Mouse (Mus musculus) left cerebral cortex, postnatal 25 days (tissue): ENCODE results near the gene Pgs1. TPM values are rescaled to one million over a fixed set of nuclear protein-coding genes. Genes with fewer than 3 reads are reported as not detected.

Experiments used
- DNase-seq, 2 experiments: peaks; one replicate each; pipeline ENCODE4 v3.0.0; 2022; ENCODE audit warnings: low spot score in 2 of 2, mixed read lengths in 1 of 2
- intact Hi-C: fragments of 180-260 bp; cut with DNase I; formaldehyde crosslinking; loops from one replicate; pipeline ENCODE4 v1.15.1; 2025
- total RNA-seq, 2 experiments: library from RNA; stranded (reverse); gene quantifications; 2 replicates each; pipeline ENCODE4 v1.2.3; 2021

The Pgs1 gene
- total RNA-seq = 10 to 100 TPM; 85.6 to 88.1 TPM

DNA sequence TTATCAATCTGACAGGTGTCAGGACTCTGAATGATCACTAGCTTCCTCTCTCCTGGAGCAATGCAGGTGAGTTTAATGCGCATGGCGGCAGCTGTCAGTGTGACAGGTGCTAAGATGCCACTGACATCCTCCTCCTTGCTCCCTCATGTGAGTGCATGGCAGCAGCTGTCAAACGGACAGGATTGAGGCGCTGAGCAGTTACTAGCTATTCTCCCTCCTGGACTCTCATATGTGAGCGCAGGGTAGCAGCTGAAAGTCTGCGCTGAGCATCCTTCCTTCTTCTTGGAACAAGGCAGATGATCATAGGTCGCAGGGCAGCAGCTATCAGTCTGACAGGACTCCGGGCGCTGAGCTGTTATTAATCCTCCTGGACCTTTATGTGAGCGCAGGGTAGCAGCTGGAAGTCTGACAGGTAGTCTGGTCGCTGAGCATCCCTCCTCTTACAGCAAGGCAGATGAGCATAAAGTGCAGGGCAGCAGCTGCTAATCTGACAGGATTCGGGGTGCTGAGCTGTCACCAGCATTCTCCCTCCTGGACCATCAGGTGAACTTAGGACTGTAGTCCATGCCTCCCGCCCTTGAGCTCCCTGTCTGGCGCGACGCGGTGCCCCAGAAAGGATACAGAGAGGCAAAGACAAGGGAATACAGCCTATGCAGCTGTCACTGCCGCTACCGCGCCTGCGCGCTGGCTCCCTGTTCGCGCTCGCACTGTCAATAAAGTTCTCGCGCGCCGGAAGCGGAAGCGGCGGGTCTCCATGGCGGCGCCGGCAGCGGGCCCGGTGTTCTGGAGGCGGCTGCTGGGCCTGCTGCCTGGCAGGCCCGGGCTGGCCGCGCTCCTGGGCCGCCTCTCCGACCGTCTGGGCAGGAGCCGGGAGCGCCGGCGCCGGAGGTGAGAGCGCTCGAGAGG is at the start of gene Pgs1:
Pgs1 (plus strand) TSS at position 167 of the 906 bp plus-strand sequence.
- DNase-seq = peak; percentile 92 to 95
- intact Hi-C loops = no loop called here

DNA sequence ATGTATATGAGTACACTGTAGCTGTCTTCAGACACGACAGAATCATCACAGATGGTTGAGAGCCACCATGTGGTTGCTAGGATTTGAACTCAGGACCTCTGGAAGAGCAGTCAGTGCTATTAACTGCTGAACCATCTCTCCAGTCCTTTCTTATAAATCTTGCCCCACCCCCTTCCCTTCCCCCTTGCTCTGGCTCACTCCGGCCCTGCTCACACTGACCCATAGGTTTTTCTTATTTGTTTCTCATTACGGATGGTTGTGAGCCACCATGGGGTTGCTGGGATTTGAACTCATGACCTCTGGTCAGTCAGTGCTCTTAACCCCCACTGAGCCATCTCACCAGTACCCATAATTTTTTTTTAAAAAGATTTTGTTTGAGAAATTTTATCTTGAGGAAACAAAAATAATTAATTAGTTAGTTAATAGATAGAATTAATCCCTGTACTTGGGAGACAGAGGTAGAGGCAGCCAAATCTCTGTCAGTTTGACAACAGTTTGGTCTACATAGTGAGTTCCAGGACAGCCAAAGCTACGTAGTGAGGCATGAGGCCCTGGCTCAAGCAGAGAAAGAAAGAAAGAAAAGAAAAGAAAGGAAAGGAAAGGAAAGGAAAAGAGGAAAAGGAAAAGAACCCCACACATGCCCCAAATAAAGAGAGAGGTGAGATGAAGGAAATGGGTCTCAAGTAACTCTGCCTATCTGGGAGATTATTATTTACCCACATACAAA is 46.9 kb upstream of the Pgs1 start:
- DNase-seq = no peak
- intact Hi-C loops = no loop called here

GRCm38 (mm10) chr11:117939741-117940285 is 46.3 kb upstream of the Pgs1 start:
- intact Hi-C loops = no loop called here
- DNase-seq = peak; percentile 60 to 74

- DNase-seq = no peak
- intact Hi-C loops = no loop called here
These were observed 45.2 kb upstream of the Pgs1 start for GRCm38 (mm10) chr11:117940881-117941280.

- DNase-seq = no peak
- intact Hi-C loops = no loop called here
These were observed 44.7 kb upstream of the Pgs1 start for GRCm38 (mm10) chr11:117941325-117941834.

DNA sequence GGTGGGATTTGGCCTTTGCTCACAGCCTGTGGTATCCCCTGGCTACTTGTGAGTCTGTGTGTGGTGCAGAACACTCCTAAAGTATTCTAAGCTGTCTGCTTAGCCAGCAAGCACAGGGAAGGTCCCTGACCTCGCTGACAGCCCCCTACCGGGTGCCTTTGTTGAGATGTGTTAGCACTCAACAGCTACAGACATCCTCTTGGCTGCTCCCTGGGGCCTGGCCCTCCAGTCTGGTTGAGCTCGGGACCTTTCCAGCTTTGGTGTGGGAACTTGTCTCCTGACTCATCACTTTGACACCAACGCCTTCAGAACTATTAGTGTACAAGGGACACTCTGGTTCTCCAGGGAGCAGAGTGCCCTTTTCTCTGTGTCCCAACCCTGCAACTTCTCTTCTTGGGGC is 44.2 kb upstream of the Pgs1 start:
- DNase-seq = no peak
- intact Hi-C loops = no loop called here

DNA sequence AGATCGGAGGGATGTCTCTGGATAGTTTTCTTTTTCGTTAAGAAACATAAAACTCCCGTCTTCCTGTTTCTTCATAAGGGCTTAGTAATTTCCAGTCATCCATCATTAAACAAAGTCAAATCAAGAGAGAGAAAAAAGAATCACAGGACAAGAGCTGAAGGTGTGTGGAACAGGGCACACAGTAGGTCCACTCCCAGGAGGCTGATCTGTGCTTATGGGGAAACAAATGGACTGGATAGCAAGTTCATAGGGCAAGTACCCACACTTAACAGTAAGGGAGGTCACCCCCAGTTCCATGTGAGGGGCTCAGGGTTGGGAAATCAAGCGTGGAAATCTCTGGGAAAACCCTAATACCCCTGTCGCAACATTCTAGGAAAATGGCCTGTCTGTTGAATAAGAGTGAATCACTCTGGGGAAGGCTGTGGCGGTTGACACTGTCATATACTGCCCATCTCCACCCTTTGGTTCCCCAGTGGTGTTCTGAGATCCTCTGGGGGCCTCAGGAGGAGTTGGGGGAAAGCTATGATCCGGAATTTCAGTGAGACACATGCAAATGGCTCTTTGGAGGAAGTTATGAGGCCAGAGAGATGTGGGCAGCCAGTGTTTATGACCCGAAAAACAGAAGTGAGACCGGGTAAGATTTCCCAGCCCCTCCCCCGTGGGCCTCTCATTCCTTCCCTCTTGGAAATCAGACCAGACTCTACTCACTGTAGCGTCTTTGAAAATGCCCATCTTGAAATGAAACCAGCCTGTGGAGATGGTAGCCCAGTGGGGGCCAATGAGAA is 39.7 kb upstream of the Pgs1 start:
- no peak for DNase-seq
- intact Hi-C loops = no loop called here

DNA sequence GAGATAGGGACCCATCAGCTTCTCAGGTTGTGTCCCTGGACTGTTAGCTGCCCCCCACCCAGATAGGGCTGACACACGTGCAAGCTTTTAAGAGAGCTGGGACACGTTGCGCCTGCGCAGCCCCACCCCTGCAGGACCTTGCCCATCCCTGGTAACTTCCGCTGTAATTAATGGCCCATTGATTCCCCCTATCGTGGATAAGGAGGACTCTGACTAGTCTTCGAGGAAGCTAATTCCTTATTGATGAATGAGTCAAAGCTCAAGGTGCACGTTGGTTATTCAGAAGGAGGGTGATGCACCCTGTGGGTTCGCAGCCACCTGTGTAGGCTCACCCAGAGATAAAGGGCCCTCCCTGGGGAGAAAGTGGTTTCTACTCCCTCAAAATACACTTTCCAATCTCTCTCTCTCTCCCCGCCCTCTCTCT is 39.1 kb upstream of the Pgs1 start:
- DNase-seq = no peak
- intact Hi-C loops = no loop called here

- no peak for DNase-seq
- intact Hi-C loops = no loop called here
These were observed 36.5 kb upstream of the Pgs1 start for GRCm38 (mm10) chr11:117949392-117950091.

DNA sequence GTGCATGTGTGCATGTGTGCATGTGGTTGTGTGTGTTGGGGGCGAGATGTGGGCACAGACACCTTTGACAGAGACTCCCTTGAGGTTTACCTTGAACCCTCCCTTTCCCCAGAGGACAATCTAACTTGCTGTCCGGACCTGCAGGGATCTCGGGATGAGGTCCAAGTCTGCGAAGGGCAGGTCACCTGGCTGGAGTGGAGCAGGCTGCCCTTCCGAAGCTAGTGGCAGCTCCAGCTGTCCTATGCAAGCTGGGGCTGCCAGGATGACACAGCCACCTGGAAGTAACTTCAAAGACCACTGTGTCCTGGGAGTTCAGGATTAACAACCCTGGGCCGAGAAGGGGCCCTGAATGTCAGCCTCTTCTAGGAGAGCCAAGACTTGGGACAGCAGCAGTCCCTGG is 34.7 kb upstream of the Pgs1 start:
- DNase-seq = no peak
- intact Hi-C loops = no loop called here

- intact Hi-C loops = no loop called here
- DNase-seq = no peak
These were observed 33.7 kb upstream of the Pgs1 start for GRCm38 (mm10) chr11:117952174-117952933.

GRCm38 (mm10) chr11:117954094-117954493 is 32.0 kb upstream of the Pgs1 start:
- intact Hi-C loops = no loop called here

GRCm38 (mm10) chr11:117954819-117955218 is 31.3 kb upstream of the Pgs1 start:
- DNase-seq = no peak
- intact Hi-C loops = no loop called here

More at GRCm38 (mm10) chr11:117954094-117954493, 32.0 kb upstream of the Pgs1 start:
- DNase-seq = no peak

DNA sequence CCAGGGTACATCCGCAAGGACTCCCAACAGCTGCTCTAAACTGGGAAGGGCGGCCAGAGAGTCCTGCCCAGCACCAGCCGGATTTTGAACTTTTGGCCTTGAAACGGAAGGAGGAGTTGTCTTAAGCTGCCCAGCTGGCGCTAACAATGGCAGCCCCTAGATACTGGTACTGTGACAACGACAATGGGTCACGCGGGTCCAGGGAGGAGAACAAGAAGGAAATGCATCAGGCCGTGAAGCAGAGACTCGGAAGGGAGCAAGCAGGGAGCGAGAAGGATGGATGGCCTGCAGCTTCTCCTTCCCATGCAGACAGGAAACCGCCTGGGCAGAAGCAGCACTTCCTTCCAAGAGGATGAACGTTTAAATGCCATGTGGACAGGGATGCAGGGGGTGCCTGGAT is 30.5 kb upstream of the Pgs1 start:
- DNase-seq = no peak
- intact Hi-C loops = no loop called here

DNA sequence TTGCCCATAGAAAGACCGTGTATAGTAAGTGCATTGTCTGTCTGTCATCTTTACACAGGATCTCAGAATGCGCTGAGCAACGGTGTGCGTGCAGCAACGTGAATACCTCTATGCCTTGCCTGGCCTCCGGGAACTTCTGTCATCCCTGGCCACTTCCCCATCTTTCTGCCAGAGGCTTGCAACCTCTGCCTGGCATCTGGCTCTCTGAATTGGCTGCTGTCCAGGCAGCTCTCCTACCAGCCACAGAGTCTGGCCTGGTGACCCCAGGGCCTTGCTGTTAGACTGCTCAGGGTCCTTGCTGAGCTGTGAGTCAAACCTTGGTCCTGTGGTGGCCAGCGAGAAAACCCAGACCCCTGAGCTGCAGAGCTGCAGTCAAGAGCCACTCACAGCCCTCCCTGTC is 27.9 kb upstream of the Pgs1 start:
- DNase-seq = no peak
- intact Hi-C loops = no loop called here

DNA sequence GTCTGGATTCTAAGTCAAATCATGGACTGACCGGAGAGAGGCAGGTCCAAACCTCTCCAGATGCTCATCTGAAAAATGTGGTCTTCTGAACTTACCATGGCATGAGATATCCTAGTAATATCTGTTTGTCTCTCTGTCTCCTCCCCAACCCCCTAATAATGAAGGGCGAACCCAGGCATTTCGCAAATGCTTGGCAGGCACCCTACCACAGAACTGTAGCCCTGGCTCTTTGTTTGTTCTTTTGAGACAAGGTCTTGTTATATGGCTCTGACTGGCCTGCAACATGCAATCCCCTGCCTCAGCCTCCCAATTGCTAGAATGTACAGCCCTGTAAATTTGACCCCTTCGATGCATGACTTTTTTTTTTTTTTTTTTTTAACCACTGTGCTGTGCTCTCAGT is 26.9 kb upstream of the Pgs1 start:
- intact Hi-C loops = no loop called here
- DNase-seq = no peak

DNA sequence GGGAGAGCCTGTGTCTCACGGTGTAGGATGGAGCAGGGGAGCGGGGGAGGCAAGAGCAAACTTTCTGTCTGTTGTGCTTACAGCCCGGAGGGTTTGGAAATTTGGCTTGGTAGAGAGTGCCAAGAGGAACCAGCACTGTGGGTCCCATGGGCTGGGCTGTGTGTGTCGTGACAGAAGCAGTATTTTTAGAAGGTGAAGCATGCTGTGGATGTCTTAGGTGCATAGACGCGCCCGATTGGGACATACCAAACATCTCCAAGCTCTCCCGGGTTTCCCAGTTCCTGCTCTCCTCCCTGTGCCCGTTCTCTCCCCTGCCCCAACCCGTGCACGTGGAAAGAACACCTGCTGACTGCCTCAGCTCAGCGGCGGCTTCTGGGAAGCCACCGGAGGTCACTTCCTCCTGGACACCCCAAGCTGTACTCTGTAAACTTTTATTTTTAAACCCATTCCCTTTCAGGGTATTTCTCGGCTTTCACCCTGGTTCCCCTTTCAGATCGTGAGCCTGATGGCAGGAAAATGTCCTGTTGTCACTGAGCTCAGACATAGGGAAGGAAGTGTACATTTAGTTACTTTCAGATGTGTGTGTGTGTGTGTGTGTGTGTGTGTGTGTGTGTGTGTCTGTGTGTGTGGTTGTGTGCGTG is 26.2 kb upstream of the Pgs1 start:
- DNase-seq = no peak
- intact Hi-C loops = no loop called here

DNA sequence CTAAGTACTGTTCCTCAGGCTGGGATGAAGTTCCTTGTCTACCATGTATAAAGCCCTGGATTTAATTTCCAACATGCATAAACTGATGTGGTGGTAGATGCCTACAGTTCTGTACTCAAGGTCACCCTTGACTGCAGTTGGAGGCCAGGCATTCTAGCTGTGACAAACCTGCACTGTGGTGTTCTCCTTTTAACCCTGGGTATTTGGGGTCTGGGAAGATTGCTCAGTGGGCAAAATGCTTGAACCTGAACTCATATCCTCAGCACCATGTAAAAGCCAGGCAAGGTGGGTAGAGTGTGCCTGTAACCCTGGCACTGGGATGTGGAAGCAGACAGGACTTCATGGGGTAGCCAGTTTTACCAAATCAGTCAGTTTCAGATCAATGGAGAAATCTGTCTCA is 25.5 kb upstream of the Pgs1 start:
- DNase-seq = no peak
- intact Hi-C loops = no loop called here
